Mouse (Mus musculus): ENCODE measurements around the gene Tesc. TPM values are rescaled to one million over a fixed set of nuclear protein-coding genes. Genes with fewer than 3 reads are reported as not detected.

The Tesc gene
- polyA plus RNA-seq, 1 experiment from 2014 or later = 16.0 TPM

DNA sequence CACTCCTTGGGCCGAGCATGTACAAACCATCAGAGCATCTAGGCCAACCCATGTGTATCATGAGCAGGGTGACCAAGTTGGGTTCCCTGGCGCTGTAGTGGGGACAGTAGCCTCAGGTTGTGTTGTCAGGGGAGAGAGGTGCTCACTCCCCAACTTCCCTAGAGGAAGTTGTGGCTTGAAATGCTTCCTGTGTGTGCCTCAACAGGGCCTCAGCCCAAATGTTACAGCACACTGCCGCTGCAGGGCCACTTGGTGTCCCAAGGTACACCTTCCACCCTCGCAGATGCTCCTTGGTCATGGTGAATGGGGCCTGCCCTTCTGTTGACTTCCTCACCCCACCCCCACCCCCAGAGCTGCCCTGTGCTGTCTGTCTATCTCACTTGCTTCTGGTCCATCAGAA is 20.9 kb downstream of the Tesc start:
- no peaks in the 10 kb centered on the region for H3K27me3 ChIP-seq (replicated peaks)
- no peaks in the 10 kb centered on the region for H3K36me3 ChIP-seq
- no peak overlapping the region for H3K27ac ChIP-seq
- ATAC-seq (ENCODE audit: insufficient read depth, low FRiP score, low read depth) = no peak
- no peaks in the 10 kb centered on the region for H3K4me1 ChIP-seq
- no peaks in the 10 kb centered on the region for H3K9me3 ChIP-seq
- WGBS = 77% methylated on average over 4 of the region's 4 CpGs
- H3K4me3 ChIP-seq (replicated peaks) = no peak overlapping the region
- H3K4me2 ChIP-seq = no peak overlapping the region
- no peak overlapping the region for H3K9ac ChIP-seq

GRCm38 (mm10) chr5:118048928-118049327 is 21.4 kb downstream of the Tesc start:
- Histone ChIP-seq H3K9ac (no peak overlapping the region), H3K27me3 (replicated peaks) (no peaks in the 10 kb centered on the region), H3K4me1 (no peaks in the 10 kb centered on the region), H3K36me3 (no peaks in the 10 kb centered on the region), H3K9me3 (no peaks in the 10 kb centered on the region), H3K4me2 (no peak overlapping the region), H3K27ac (no peak overlapping the region), H3K4me3 (replicated peaks) (no peak overlapping the region)
- 76% methylated on average over 5 of the region's 5 CpGs for WGBS
- ATAC-seq (ENCODE audit: insufficient read depth, low FRiP score, low read depth) = no peak

GRCm38 (mm10) chr5:118050743-118051142 is 23.2 kb downstream of the Tesc start:
- Histone ChIP-seq H3K9me3 (no peaks in the 10 kb centered on the region), H3K36me3 (no peaks in the 10 kb centered on the region), H3K4me2 (no peak overlapping the region), H3K4me1 (no peaks in the 10 kb centered on the region), H3K27ac (no peak overlapping the region), H3K4me3 (replicated peaks) (no peak overlapping the region), H3K27me3 (replicated peaks) (no peaks in the 10 kb centered on the region), H3K9ac (no peak overlapping the region)
- 74% methylated on average over 4 of the region's 4 CpGs for WGBS
- ATAC-seq (ENCODE audit: insufficient read depth, low FRiP score, low read depth) = no peak

DNA sequence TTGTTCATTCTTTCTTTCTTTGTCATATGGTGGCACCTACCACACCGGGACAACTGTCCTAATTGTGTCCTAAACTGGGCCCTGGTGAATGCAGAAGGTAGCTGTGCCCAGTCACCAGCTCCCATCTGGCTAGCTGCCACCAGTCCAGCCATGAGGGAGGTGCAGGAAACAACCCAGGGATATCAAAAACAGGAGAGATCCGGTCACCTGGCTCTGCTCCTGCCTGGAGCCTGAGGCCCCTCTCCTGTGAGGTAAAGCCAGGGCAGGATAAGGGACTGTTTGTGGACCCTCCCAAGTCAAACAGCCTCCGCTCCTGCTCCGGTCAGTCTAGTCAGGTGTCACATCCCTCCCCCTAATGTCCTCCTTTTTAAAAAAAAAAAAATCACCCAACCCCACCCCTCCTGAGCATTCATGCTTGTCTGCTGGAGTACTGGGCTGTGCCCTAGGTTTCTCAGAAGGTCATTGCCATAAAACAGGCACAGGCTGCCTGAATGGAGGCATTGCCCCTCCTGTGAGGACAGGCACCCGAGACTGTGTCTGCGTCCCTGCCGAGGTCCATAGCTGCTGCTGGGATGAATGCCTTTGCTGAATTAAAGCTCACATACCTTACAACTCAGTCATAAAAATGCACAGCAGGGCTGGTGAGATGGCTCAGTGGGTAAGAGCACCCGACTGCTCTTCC is 24.6 kb downstream of the Tesc start:
- H3K4me2 ChIP-seq = no peak overlapping the region
- peak; percentile 90 for ATAC-seq (ENCODE audit: insufficient read depth, low FRiP score, low read depth)
- H3K9ac ChIP-seq = no peak overlapping the region
- H3K27ac ChIP-seq = peak overlapping the region; percentile 54; the same call in 1 of the 2 replicates
- H3K9me3 ChIP-seq = no peaks in the 10 kb centered on the region
- H3K36me3 ChIP-seq = no peaks in the 10 kb centered on the region
- no peaks in the 10 kb centered on the region for H3K27me3 ChIP-seq (replicated peaks)
- H3K4me3 ChIP-seq (replicated peaks) = no peak overlapping the region
- WGBS = 61% methylated on average over 8 of the region's 8 CpGs
- H3K4me1 ChIP-seq = no peaks in the 10 kb centered on the region

DNA sequence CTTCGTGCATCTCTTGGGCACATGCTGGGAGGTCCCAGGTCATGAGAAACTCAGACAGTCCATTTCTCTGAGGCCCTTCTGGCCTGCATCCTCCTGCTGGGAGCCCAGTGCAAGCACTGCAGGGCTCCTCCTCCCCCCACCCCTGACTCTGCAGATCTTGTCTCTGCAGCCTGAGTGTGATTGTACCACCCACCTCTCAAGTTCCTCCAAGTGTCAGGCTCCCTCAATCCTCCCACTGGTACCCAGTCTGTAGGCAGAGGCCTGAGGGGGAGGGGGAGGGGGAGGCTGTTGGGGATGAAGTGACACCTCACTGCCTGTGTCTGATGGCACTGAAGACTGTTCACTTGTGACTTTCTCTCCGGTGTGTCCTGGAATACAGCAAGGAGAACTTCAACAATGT is 25.7 kb downstream of the Tesc start:
- 0 out of 2 replicates have a peak, but pooled peaks cover 7% of the 10 kb centered on the region for H3K4me1 ChIP-seq
- 92% methylated on average over 2 of the region's 2 CpGs for WGBS
- no peak for ATAC-seq (ENCODE audit: insufficient read depth, low FRiP score, low read depth)
- no peak overlapping the region for H3K4me3 ChIP-seq (replicated peaks)
- H3K27ac ChIP-seq = no peak overlapping the region
- no peak overlapping the region for H3K9ac ChIP-seq
- H3K4me2 ChIP-seq = no peak overlapping the region
- no peaks in the 10 kb centered on the region for H3K27me3 ChIP-seq (replicated peaks)
- no peaks in the 10 kb centered on the region for H3K36me3 ChIP-seq
- no peaks in the 10 kb centered on the region for H3K9me3 ChIP-seq

GRCm38 (mm10) chr5:118057508-118058111 is 30.1 kb downstream of the Tesc start:
- H3K4me2 ChIP-seq = no peak overlapping the region
- no peak overlapping the region for H3K4me3 ChIP-seq (replicated peaks)
- H3K4me1 ChIP-seq = 0 out of 2 replicates have a peak, but pooled peaks cover 7% of the 10 kb centered on the region
- 49% methylated on average over 8 of the region's 8 CpGs for WGBS
- H3K27ac ChIP-seq = no peak overlapping the region
- H3K36me3 ChIP-seq = no peaks in the 10 kb centered on the region
- no peak for ATAC-seq (ENCODE audit: insufficient read depth, low FRiP score, low read depth)
- H3K9ac ChIP-seq = no peak overlapping the region
- no peaks in the 10 kb centered on the region for H3K9me3 ChIP-seq
- no peaks in the 10 kb centered on the region for H3K27me3 ChIP-seq (replicated peaks)

- H3K4me2 ChIP-seq = no peak overlapping the region
- H3K27me3 ChIP-seq (replicated peaks) = no peaks in the 10 kb centered on the region
- 76% methylated on average over 10 of the region's 10 CpGs for WGBS
- H3K36me3 ChIP-seq = no peaks in the 10 kb centered on the region
- H3K4me3 ChIP-seq (replicated peaks) = no peak overlapping the region
- no peak overlapping the region for H3K27ac ChIP-seq
- H3K9ac ChIP-seq = no peak overlapping the region
- 0 out of 2 replicates have a peak, but pooled peaks cover 7% of the 10 kb centered on the region for H3K4me1 ChIP-seq
- H3K9me3 ChIP-seq = no peaks in the 10 kb centered on the region
- no peak for ATAC-seq (ENCODE audit: insufficient read depth, low FRiP score, low read depth)
Observed at GRCm38 (mm10) chr5:118058858-118059257, 31.3 kb downstream of the Tesc start.

DNA sequence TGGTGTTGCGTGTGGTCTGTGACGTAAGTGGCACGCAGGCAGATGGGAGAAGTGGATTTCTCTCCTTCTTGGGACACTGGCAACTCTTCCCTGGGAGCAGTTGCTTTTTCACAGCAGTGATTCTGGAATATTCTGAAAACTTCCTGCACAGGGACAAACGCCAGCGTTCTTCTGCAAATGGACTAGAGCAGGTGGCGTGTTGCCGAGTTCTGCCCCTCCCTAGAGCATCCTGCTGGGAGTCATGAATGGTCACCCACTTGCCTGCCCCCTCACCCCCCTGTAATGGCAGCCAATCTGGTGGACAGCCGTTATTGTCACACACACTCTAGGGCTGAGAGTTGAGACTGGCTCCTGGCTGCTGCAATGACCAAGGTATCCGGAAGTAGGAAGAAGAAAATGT is 32.1 kb downstream of the Tesc start:
- Histone ChIP-seq H3K9ac (no peak overlapping the region), H3K36me3 (no peaks in the 10 kb centered on the region)

DNA sequence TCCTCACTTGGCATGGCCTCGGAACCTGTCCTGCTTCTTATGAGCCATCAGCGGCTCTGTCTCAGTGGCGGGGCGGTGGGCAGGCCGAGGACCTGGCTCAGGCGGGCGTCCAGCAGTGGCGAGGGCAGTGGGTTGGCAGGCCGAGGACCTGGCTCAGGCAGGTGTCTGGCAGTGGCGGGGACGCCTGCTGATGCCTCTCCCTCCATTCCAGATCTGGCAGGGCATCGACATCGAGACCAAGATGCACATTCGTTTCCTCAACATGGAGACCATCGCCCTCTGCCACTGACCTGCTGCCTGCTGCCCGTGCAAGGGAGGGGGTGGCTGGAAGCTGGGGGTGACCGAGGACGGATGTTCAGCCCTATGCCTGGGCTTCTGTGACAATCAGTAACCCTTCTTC is 33.8 kb downstream of the Tesc start:
- Histone ChIP-seq H3K4me2 (no peak overlapping the region), H3K36me3 (peaks cover 4% of the 10 kb centered on the region; the same call in 1 of the 2 replicates), H3K27ac (no peak overlapping the region), H3K27me3 (replicated peaks) (no peaks in the 10 kb centered on the region), H3K4me1 (0 out of 2 replicates have a peak, but pooled peaks cover 10% of the 10 kb centered on the region), H3K4me3 (replicated peaks) (no peak overlapping the region), H3K9ac (no peak overlapping the region), H3K9me3 (no peaks in the 10 kb centered on the region)
- 92% methylated on average over 18 of the region's 18 CpGs for WGBS
- no peak for ATAC-seq (ENCODE audit: insufficient read depth, low FRiP score, low read depth)

More for the DNA sequence above, 32.1 kb downstream of the Tesc start:
- Histone ChIP-seq H3K4me1 (0 out of 2 replicates have a peak, but pooled peaks cover 10% of the 10 kb centered on the region), H3K9me3 (no peaks in the 10 kb centered on the region), H3K27ac (no peak overlapping the region), H3K4me2 (no peak overlapping the region), H3K4me3 (replicated peaks) (no peak overlapping the region), H3K27me3 (replicated peaks) (no peaks in the 10 kb centered on the region)
- 84% methylated on average over 9 of the region's 9 CpGs for WGBS
- ATAC-seq (ENCODE audit: insufficient read depth, low FRiP score, low read depth) = no peak

- Histone ChIP-seq H3K4me3 (replicated peaks) (no peak overlapping the region), H3K27ac (no peak overlapping the region), H3K36me3 (peaks cover 4% of the 10 kb centered on the region; the same call in 1 of the 2 replicates), H3K4me2 (no peak overlapping the region), H3K4me1 (0 out of 2 replicates have a peak, but pooled peaks cover 5% of the 10 kb centered on the region), H3K27me3 (replicated peaks) (no peaks in the 10 kb centered on the region), H3K9ac (no peak overlapping the region), H3K9me3 (no peaks in the 10 kb centered on the region)
- ATAC-seq (ENCODE audit: insufficient read depth, low FRiP score, low read depth) = no peak
- whole genome bisulfite sequencing = 59% methylated on average over 8 of the region's 8 CpGs
Observed at GRCm38 (mm10) chr5:118063181-118063621, 35.7 kb downstream of the Tesc start.

GRCm38 (mm10) chr5:118064284-118064901 is 36.9 kb downstream of the Tesc start:
- Histone ChIP-seq H3K4me1 (0 out of 2 replicates have a peak, but pooled peaks cover 5% of the 10 kb centered on the region), H3K36me3 (peaks cover 4% of the 10 kb centered on the region; the same call in 1 of the 2 replicates), H3K9me3 (no peaks in the 10 kb centered on the region), H3K4me2 (no peak overlapping the region), H3K9ac (no peak overlapping the region), H3K4me3 (replicated peaks) (no peak overlapping the region), H3K27ac (no peak overlapping the region), H3K27me3 (replicated peaks) (no peaks in the 10 kb centered on the region)
- ATAC-seq (ENCODE audit: insufficient read depth, low FRiP score, low read depth) = no peak
- WGBS = 64% methylated on average over 10 of the region's 10 CpGs
